Mouse (Mus musculus) E14TG2a.4 (cell line): ENCODE data around the gene Rab11fip4.

Experiments
- CTCF ChIP-seq: conservative IDR thresholded peaks from 2 replicates; pipeline ENCODE4 v1.5.1; 2014; ENCODE audit warnings: low read length
- NANOG ChIP-seq: IDR thresholded peaks from 2 replicates; pipeline ENCODE4 v1.6.1; 2014; ENCODE audit warnings: borderline replicate concordance, low read length, mixed read lengths

GRCm38 (mm10) chr11:79646467-79647070 lies 55.6 kb downstream of the Rab11fip4 start:
- TF ChIP-seq CTCF (no peak), NANOG (no peak)
